Mouse (Mus musculus) lung, embryonic 15.5 days (tissue): ENCODE data around the gene Cipc. TPM values are rescaled to one million over a fixed set of nuclear protein-coding genes. Genes with fewer than 3 reads are reported as not detected.

Source experiments
- ATAC-seq: fragments of 200-750 bp; cut with Nextera tagmentation; 2 replicates; pipeline ENCODE4 v1.8.0; 2017; ENCODE audit warnings: moderate number of reproducible peaks, borderline replicate concordance; ENCODE audit not compliant: low FRiP score, low TSS enrichment; ENCODE audit errors: extremely low read depth
- H3K27ac ChIP-seq: fragments of 300-500 bp; sonication (generic); 2 replicates; pipeline ENCODE4 v1.5.1; 2015; ENCODE audit warnings: moderate library complexity, mild to moderate bottlenecking, inconsistent platforms
- H3K27me3 ChIP-seq: fragments of 300-500 bp; sonication (generic); 2 replicates; pipeline ENCODE4 v1.6.1; 2015; ENCODE audit warnings: inconsistent platforms
- H3K36me3 ChIP-seq: fragments of 300-500 bp; sonication (generic); 2 replicates; pipeline ENCODE4 v1.6.1; 2015; ENCODE audit warnings: inconsistent platforms
- H3K4me1 ChIP-seq: fragments of 300-500 bp; sonication (generic); 2 replicates; pipeline ENCODE4 v1.6.1; 2015; ENCODE audit warnings: inconsistent platforms
- H3K4me2 ChIP-seq: fragments of 300-500 bp; sonication (generic); 2 replicates; pipeline ENCODE4 v1.6.1; 2015; ENCODE audit warnings: inconsistent platforms, mild to moderate bottlenecking, moderate library complexity
- H3K4me3 ChIP-seq: fragments of 300-500 bp; sonication (generic); 2 replicates; pipeline ENCODE4 v1.5.1; 2015; ENCODE audit warnings: mild to moderate bottlenecking, inconsistent platforms
- H3K9ac ChIP-seq: fragments of 300-500 bp; sonication (generic); 2 replicates; pipeline ENCODE4 v1.6.1; 2015; ENCODE audit warnings: inconsistent platforms
- H3K9me3 ChIP-seq: fragments of 300-500 bp; sonication (generic); 2 replicates; pipeline ENCODE4 v1.6.1; 2016; ENCODE audit warnings: inconsistent platforms
- whole genome bisulfite sequencing: fragments of 180-500 bp; shearing (Covaris S2); methylation state at CpG from one replicate; pipeline ENCODE4 v1.1.7; 2015; 5-methylcytosine and 5-hydroxymethylcytosine counted together
- polyA plus RNA-seq: library from polyadenylated mRNA; unstranded; fragments of >200 nt; fragmentation: Nextera tagmentation; extraction: Ambion mirVana; gene quantifications from 2 replicates; pipeline ENCODE4 v1.2.1, GENCODE M21; 2015

The Cipc gene
- polyA plus RNA-seq, 1 experiment from 2014 or later, result 19.2 TPM

DNA sequence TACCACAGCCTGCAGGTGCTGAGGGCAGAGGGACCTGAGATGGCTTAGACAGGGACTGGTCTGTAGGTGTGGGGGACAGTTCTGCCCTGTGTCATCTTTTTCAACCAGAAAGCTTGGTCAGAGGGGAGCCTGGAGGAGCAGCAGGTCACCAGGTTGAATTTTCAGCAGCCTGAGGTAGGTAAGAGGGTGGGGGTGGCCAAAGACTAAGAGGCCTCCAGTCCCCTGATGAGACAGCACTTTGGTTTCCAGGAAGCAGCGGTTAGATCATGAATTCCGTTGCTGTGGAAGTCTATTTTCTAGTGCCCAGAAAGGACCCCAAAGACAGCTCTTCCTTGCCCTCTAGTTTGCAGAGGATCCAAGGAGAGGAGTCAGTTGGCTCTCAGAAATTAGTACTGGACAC is 32.5 kb upstream of the Cipc start:
- Histone ChIP-seq H3K27me3 (no peaks in the 10 kb centered on the region), H3K4me3 (no peak overlapping the region), H3K9ac (no peak overlapping the region), H3K36me3 (no peaks in the 10 kb centered on the region), H3K4me2 (no peak overlapping the region), H3K4me1 (peaks cover 38% of the 10 kb centered on the region), H3K9me3 (no peaks in the 10 kb centered on the region), H3K27ac (peak overlapping the region; percentile 51)
- no peak for ATAC-seq
- WGBS, result 37% methylated on average over 2 of the region's 2 CpGs

DNA sequence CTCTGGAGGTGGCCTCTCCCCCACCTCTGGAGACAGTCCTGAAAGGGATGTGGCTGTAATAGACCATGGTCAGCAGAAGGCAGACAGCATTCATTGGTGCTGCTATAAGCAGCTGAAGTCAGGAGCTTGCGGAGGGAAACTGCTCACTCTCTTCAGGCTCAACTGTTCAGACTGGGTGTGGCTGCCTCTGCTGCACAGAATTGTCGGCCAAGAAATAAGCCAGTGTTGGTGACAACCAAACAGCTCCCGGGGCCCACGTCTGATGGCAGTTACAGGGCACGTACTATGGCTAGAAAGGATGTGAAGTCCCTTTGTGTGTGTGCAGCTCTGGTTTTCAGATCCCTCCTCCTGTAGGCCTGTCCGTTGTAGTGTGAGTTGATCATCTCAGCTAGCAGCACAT is 32.1 kb upstream of the Cipc start:
- peaks cover 41% of the 10 kb centered on the region for H3K4me1 ChIP-seq
- no peaks in the 10 kb centered on the region for H3K9me3 ChIP-seq
- H3K4me2 ChIP-seq, result no peak overlapping the region
- no peak overlapping the region for H3K4me3 ChIP-seq
- H3K27me3 ChIP-seq, result no peaks in the 10 kb centered on the region
- H3K9ac ChIP-seq, result no peak overlapping the region
- no peaks in the 10 kb centered on the region for H3K36me3 ChIP-seq
- no peak for ATAC-seq
- peak overlapping the region; percentile 51 for H3K27ac ChIP-seq
- 41% methylated on average over 6 of the region's 6 CpGs for WGBS

DNA sequence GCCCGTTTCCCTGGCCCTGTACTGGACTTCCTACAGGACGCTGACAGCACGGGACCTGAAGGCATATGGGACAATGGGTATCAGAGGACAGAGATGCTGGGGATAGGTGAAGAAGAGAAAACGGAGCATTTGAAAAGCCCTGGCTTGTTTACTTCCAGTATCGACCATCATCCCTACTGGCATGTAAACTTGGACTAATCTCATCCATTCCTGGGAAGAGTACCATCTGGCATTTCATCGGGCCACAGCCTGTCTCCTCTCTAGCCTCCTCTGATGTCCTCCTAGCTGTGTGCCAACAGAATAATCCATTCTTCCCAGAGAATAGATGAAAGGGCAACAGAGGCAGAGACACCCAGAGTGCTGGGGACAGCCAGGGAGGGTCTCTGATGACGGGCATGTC is 31.2 kb upstream of the Cipc start:
- no peak overlapping the region for H3K9ac ChIP-seq
- H3K4me2 ChIP-seq, result no peak overlapping the region
- H3K36me3 ChIP-seq, result no peaks in the 10 kb centered on the region
- no peak overlapping the region for H3K4me3 ChIP-seq
- WGBS, result 63% methylated on average over 7 of the region's 7 CpGs
- no peak for ATAC-seq
- no peaks in the 10 kb centered on the region for H3K27me3 ChIP-seq
- no peaks in the 10 kb centered on the region for H3K9me3 ChIP-seq
- peaks cover 41% of the 10 kb centered on the region for H3K4me1 ChIP-seq
- H3K27ac ChIP-seq, result no peak overlapping the region

DNA sequence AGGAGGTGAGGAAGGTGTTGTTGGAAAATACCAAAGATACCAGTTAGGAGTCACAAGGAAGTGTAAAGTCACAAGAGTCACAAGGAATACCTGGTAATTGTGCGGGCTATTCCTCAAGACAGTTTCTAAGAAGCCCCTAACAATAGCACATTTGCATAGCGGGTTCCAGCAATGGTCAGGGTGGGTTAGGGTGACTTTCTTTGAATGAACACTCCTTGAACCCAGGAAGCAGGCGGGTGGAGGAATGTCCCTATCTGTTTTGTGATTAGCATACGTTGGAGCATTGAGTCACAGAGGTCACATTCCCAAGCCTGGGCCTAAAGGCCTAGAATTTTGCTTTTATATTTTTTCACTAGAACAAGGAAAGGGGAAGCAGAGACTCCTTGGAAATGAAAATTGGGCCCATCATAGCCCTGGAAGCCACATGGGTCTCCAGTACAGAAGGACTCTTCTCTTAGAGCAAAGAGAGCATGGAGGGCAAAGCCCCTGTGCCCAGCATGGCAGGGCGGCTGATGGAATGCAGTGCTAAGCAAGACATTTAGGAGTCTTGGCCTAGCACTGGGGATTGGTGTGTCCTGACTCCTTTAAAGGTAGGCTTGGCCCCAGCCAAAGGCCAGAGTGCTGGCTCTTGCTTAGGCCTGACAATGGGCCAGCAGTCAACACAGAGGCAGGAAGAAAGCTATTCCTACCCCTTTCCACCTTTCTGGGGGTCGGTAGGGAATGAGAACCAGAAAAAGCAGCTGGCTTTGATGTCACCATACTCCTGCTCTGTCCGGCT is 29.9 kb upstream of the Cipc start:
- no peak for ATAC-seq
- WGBS, result 81% methylated on average over 7 of the region's 7 CpGs
- Histone ChIP-seq H3K9ac (no peak overlapping the region), H3K9me3 (no peaks in the 10 kb centered on the region), H3K36me3 (no peaks in the 10 kb centered on the region), H3K4me3 (no peak overlapping the region), H3K4me1 (peaks cover 33% of the 10 kb centered on the region), H3K27ac (no peak overlapping the region), H3K4me2 (no peak overlapping the region), H3K27me3 (no peaks in the 10 kb centered on the region)

DNA sequence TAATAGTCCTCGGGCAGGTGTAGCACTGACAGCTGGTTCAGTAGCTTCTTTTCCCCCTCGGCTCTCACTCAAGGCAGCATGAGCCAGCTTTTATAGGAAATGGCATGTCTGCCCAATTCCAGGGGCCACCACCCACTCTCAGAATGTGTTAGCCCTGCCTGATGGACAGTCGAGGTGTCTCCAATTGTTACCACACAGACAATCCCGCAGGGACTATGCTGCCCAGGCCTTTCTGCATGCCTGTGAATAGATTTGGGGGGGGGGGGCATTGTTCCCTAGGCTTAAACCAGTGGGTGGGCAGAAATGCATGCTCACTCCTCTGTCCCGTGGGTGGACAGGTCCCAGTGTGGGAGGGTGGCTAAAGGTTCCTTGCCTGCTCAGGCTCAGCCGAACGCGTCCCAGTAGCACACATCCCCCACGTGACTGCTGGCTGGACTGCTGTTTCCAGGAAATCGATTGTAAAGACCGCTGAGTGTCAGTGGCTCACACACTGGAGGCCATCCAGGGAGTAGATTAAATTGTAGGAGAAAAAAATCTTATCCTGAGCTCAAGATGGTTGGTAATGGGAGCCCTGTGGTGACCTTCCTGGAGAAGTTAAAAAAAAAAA is 28.4 kb upstream of the Cipc start:
- Histone ChIP-seq H3K4me2 (peak overlapping the region; percentile 28), H3K9ac (no peak overlapping the region), H3K9me3 (no peaks in the 10 kb centered on the region), H3K36me3 (no peaks in the 10 kb centered on the region), H3K4me1 (peaks cover 24% of the 10 kb centered on the region), H3K27me3 (no peaks in the 10 kb centered on the region), H3K27ac (peak overlapping the region; percentile 88), H3K4me3 (no peak overlapping the region)
- 14% methylated on average over 11 of the region's 11 CpGs for WGBS
- peak; percentile 56; the same call in 1 of the 2 replicates for ATAC-seq

DNA sequence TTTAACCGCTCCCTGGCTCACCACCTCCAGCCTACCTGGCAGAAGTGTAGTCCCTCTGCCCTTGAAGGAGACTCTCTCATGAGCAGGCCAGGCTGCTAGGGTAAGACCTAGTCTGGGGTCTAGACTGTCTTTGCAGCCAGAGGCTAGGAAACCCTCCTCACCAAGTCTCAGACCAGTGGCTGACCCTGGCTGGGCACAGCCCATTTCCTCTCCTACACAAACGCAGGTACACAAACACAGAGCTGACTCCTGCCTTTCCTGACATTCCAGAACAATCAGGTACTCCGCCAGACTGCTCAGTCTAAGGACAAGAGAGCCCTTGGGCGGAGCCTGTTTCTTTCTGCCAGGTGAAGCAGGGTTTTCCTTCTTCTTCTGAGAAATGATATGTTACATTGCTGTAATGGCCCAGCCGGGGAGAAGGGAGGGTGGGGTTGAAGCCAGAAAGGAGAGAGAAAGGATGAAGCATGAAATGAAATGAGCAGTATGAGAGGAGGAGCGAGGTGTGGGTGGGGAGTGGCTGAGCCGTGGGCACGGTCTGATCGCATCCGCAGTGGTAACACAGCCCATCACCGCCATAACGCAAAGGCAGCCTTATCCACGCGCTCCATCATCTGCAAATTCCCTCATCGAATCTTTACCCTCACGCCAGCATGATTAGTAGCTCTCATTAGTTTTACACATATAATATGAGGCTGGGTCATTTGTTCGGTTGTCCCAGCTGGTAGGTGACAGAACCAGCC is 27.7 kb upstream of the Cipc start:
- peaks cover 28% of the 10 kb centered on the region for H3K4me1 ChIP-seq
- peak; percentile 40; the same call in 1 of the 2 replicates for ATAC-seq
- no peaks in the 10 kb centered on the region for H3K36me3 ChIP-seq
- no peak overlapping the region for H3K4me3 ChIP-seq
- no peaks in the 10 kb centered on the region for H3K9me3 ChIP-seq
- peak overlapping the region; percentile 28; the same call in 1 of the 2 replicates for H3K4me2 ChIP-seq
- peak overlapping the region; percentile 88 for H3K27ac ChIP-seq
- no peak overlapping the region for H3K9ac ChIP-seq
- WGBS, result 64% methylated on average over 17 of the region's 17 CpGs
- no peaks in the 10 kb centered on the region for H3K27me3 ChIP-seq

DNA sequence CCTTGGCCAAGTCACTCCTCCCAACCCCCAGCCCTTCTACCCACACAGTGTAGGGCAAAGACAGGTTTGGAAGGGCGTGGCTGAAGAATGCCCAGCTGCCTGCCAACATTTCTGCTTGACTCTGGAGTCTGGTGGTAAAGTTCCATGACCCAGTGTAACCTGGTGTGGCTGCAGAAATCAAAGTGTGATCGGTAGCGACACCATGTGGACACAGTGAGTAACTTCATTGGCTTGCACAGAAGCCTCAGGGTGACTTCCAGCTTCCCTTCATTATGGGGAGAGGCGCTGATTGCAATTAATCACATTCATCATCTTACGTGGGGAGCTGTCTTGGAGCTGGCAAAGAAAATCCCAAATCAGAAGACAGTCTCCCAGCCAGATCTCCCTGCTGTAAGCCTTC is 23.0 kb upstream of the Cipc start:
- Histone ChIP-seq H3K27ac (no peak overlapping the region), H3K4me2 (no peak overlapping the region), H3K9ac (no peak overlapping the region), H3K9me3 (peaks cover 2% of the 10 kb centered on the region; the same call in 1 of the 2 replicates), H3K4me1 (peaks cover 12% of the 10 kb centered on the region), H3K27me3 (no peaks in the 10 kb centered on the region), H3K4me3 (no peak overlapping the region), H3K36me3 (no peaks in the 10 kb centered on the region)
- peak; percentile 58; the same call in 1 of the 2 replicates for ATAC-seq
- under 1% methylated on average over 5 of the region's 5 CpGs for WGBS

DNA sequence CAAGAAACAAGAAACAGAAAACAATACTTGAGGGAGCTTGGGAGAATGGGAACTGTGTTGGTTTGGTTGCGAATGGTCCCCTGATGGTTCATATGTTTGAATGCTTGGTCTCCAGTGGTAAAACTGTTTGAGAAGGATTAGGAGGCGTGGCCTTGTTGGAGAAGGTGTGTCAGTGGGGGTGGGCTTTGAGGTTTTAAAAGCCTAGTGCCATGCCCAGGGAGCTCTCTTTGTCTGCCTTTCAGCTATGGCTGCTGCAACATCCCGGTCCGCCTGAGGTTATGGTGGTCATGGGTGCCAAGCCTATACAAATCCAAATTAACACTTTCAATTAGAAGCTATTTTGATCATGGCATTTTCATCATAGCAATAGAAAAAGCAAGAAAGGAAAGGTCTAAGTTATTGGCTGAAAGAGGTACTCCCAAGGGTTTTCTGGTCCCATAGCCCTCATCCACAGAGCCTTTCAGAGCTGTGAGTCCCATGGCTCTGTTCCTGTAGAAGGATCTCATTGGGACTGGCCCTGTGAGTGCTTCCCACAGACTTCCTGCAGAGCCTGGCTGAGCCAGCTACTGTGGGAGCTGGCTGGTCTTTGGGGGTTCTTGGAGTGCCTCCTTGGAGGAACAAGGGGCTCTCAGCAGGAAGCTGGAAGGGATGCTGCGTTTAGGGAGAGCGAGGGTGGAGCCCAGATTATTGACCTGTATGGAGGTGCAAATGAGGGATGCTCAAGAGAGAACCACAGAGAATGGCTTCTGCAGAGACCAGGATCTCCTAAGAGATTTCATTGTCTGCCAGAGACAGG is 15.7 kb upstream of the Cipc start:
- peaks cover 2% of the 10 kb centered on the region; the same call in 1 of the 2 replicates for H3K9me3 ChIP-seq
- no peaks in the 10 kb centered on the region for H3K27me3 ChIP-seq
- WGBS, result 79% methylated on average over 6 of the region's 6 CpGs
- ATAC-seq, result no peak
- no peaks in the 10 kb centered on the region for H3K36me3 ChIP-seq
- H3K27ac ChIP-seq, result no peak overlapping the region
- peaks cover 14% of the 10 kb centered on the region for H3K4me1 ChIP-seq
- no peak overlapping the region for H3K4me3 ChIP-seq
- H3K4me2 ChIP-seq, result no peak overlapping the region
- no peak overlapping the region for H3K9ac ChIP-seq

DNA sequence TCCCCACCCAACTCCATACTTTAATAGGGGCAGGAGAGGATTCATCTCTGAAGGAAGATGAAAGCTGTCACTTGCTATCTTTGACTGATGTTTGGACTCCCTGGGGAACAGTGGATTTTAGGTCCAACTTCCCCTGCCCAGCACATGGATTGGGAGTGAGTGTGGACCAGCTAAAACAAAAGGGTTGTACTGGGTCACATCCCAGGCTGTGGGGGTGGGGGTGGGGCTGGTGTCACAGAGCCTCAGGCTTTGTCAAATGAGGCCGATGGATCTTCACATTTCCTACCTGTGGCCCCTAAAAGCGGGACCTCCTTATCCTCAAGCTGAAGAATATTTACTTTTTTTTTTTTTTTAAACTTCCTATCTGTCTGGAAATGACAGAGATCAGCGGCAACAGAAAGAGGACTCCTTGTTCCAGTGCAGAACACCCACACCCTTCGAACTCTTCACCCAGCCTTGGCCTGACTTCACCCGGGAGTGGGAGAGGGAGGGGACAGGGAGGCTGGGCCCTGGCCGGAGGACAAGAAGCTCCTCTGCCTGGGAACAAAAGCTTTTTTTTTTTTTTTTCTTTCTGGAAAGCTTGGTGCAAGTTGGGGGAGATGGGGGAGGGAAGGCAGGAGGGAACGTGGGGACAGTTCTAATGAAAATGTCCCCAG is 14.8 kb upstream of the Cipc start:
- H3K4me2 ChIP-seq, result no peak overlapping the region
- no peak overlapping the region for H3K27ac ChIP-seq
- 14% methylated on average over 7 of the region's 7 CpGs for WGBS
- peak; percentile 68; the same call in 1 of the 2 replicates for ATAC-seq
- H3K36me3 ChIP-seq, result no peaks in the 10 kb centered on the region
- peaks cover 2% of the 10 kb centered on the region; the same call in 1 of the 2 replicates for H3K9me3 ChIP-seq
- H3K4me3 ChIP-seq, result no peak overlapping the region
- H3K4me1 ChIP-seq, result peaks cover 14% of the 10 kb centered on the region
- H3K9ac ChIP-seq, result no peak overlapping the region
- H3K27me3 ChIP-seq, result no peaks in the 10 kb centered on the region

DNA sequence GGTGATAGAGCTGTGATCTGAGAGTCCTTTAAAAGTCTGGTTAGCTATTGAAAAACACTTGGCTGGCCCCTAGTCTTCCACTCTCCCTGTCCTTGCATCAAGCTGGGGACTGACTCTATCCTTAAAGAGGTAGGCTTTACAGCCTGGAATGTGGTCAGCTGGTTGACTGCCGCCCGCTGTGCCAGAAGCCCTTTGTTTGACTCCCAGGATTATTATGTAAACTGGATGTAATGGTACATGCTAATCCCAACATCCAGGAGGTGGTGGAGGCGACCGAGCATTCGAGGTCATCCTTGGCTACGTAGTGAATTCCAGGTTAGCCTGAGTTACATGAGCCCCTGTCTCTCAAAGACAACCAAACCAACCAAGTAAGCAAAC is 14.3 kb upstream of the Cipc start:
- ATAC-seq, result 0 out of 2 replicates have a peak, but pooled peaks have one; percentile 24
- Histone ChIP-seq H3K9me3 (peaks cover 2% of the 10 kb centered on the region; the same call in 1 of the 2 replicates), H3K9ac (no peak overlapping the region), H3K36me3 (no peaks in the 10 kb centered on the region), H3K4me1 (peaks cover 14% of the 10 kb centered on the region), H3K27me3 (no peaks in the 10 kb centered on the region), H3K4me3 (no peak overlapping the region), H3K4me2 (no peak overlapping the region), H3K27ac (no peak overlapping the region)
- 34% methylated on average over 6 of the region's 6 CpGs for WGBS

DNA sequence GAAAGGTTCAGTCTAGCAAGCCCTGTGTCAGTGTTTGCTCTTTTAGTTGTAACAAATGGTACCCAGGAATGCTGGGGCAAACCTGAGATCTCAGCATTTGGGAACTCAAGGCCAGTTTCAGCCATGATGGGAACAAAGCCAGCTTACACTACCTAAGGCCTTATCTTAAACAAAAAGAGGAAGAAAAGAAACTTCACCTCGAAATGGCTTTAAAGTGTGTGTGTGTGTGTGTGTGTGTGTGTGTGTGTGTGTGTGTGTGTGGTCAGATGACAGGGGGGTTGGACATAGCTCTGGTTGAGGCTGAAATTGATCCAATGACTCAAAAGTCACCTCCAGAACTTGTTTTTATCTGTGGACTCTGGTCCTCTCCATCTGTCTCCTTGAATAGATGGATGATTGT is 12.1 kb upstream of the Cipc start:
- WGBS, result 40% methylated on average over 1 of the region's 1 CpGs
- Histone ChIP-seq H3K27me3 (no peaks in the 10 kb centered on the region), H3K4me2 (no peak overlapping the region), H3K36me3 (no peaks in the 10 kb centered on the region), H3K4me1 (peaks cover 14% of the 10 kb centered on the region), H3K27ac (no peak overlapping the region), H3K9me3 (no peaks in the 10 kb centered on the region), H3K9ac (no peak overlapping the region), H3K4me3 (no peak overlapping the region)
- no peak for ATAC-seq
